ENCODE assay signal across 8 mouse cellular contexts in genomic region chr2:125123477-125123852, GRCm38 (mm10). TPM values are rescaled to one million over a fixed set of nuclear protein-coding genes. Genes with fewer than 3 reads are reported as not detected.
A peak's percentile ranks its signal among the peaks of the same experiment; 100 is the strongest.
DNase-seq lines count a peak whose midpoint lies in the region; ATAC-seq and TF ChIP-seq lines count a peak whose summit lies in the region.

Gene Myef2 (minus strand): TSS chr2:125123661.

- peaks cover 45% of the 10 kb centered on the region for H3K79me3 ChIP-seq in C2C12 (ENCODE audit: low read depth)

- DNase-seq in brain, embryonic 18.5 days (ENCODE audit: low read depth, low spot score), result peak; percentile 71
- peak; percentile 93 for DNase-seq in kidney, postnatal 10 days
- DNase-seq in neural tube, embryonic 11.5 days (ENCODE audit: low spot score), result peak; percentile 89

- H3K9ac ChIP-seq in heart, embryonic 13.5 days, result peak within 1 kb of the TSS; percentile 99
- peak within 1 kb of the TSS; percentile 87 for H3K9ac ChIP-seq in liver, embryonic 15.5 days
- H3K9ac ChIP-seq in neural tube, embryonic 11.5 days (ENCODE audit: low read length), result peak within 1 kb of the TSS; percentile 98
- H3K9ac ChIP-seq in stomach, embryonic 16.5 days (ENCODE audit: low read length), result peak within 1 kb of the TSS; percentile 92

- peak within 1 kb of the TSS; percentile 88 for H3ac ChIP-seq in C2C12 (ENCODE audit: control insufficient read depth, insufficient read length, low read depth)

- peaks cover 2% of the 10 kb centered on the region; the same call in 1 of the 2 replicates for H3K9me3 ChIP-seq in erythroblast, embryonic 14.5 days (ENCODE audit: control insufficient read depth, low read length)
- no peaks in the 10 kb centered on the region for H3K9me3 ChIP-seq in heart, embryonic 13.5 days
- H3K9me3 ChIP-seq in liver, embryonic 15.5 days (replicated peaks), result no peaks in the 10 kb centered on the region
- H3K9me3 ChIP-seq in neural tube, embryonic 11.5 days (ENCODE audit: control insufficient read depth, low read length), result no peaks in the 10 kb centered on the region
- no peaks in the 10 kb centered on the region for H3K9me3 ChIP-seq in stomach, embryonic 16.5 days (replicated peaks; ENCODE audit: control insufficient read depth, low read length)

- peaks cover 14% of the 10 kb centered on the region for H3K36me3 ChIP-seq in C2C12 (ENCODE audit: control insufficient read depth, insufficient read depth)
- H3K36me3 ChIP-seq in erythroblast, embryonic 14.5 days (ENCODE audit: control insufficient read depth), result peaks cover 25% of the 10 kb centered on the region
- no peaks in the 10 kb centered on the region for H3K36me3 ChIP-seq in heart, embryonic 13.5 days
- no peaks in the 10 kb centered on the region; the same call in 1 of the 2 replicates for H3K36me3 ChIP-seq in liver, embryonic 15.5 days (replicated peaks)
- no peaks in the 10 kb centered on the region; the same call in 1 of the 2 replicates for H3K36me3 ChIP-seq in neural tube, embryonic 11.5 days (ENCODE audit: control insufficient read depth, insufficient read depth, low read length)
- no peaks in the 10 kb centered on the region for H3K36me3 ChIP-seq in stomach, embryonic 16.5 days (ENCODE audit: control insufficient read depth, insufficient read depth, low read length)

- WGBS in heart, embryonic 13.5 days, result 2% methylated on average over 34 of the region's 48 CpGs
- WGBS in liver, embryonic 15.5 days (ENCODE audit: insufficient replicate concordance), result under 1% methylated on average over 43 of the region's 48 CpGs
- WGBS in neural tube, embryonic 11.5 days, result under 1% methylated on average over 36 of the region's 48 CpGs
- WGBS in stomach, embryonic 16.5 days, result 1% methylated on average over 38 of the region's 48 CpGs

- H3K4me3 ChIP-seq in C2C12 (ENCODE audit: insufficient read depth, poor library complexity, severe bottlenecking), result peak within 1 kb of the TSS; percentile 80
- H3K4me3 ChIP-seq in erythroblast, embryonic 14.5 days (replicated peaks), result peak within 1 kb of the TSS; percentile 92
- H3K4me3 ChIP-seq in heart, embryonic 13.5 days, result peak within 1 kb of the TSS; percentile 86
- H3K4me3 ChIP-seq in liver, embryonic 15.5 days (replicated peaks), result peak within 1 kb of the TSS; percentile 85
- H3K4me3 ChIP-seq in neural tube, embryonic 11.5 days (ENCODE audit: low read depth, low read length), result peak within 1 kb of the TSS; percentile 74
- peak within 1 kb of the TSS; percentile 77 for H3K4me3 ChIP-seq in stomach, embryonic 16.5 days (replicated peaks; ENCODE audit: low read length)

- peaks cover 40% of the 10 kb centered on the region for H3K4me1 ChIP-seq in erythroblast, embryonic 14.5 days (ENCODE audit: control insufficient read depth)
- H3K4me1 ChIP-seq in heart, embryonic 13.5 days, result peaks cover 35% of the 10 kb centered on the region
- H3K4me1 ChIP-seq in liver, embryonic 15.5 days (replicated peaks), result peaks cover 32% of the 10 kb centered on the region
- H3K4me1 ChIP-seq in neural tube, embryonic 11.5 days (ENCODE audit: control insufficient read depth, insufficient read depth, low read length), result peaks cover 12% of the 10 kb centered on the region; the same call in 1 of the 2 replicates
- H3K4me1 ChIP-seq in stomach, embryonic 16.5 days (ENCODE audit: control insufficient read depth, insufficient read depth, low read length), result peaks cover 6% of the 10 kb centered on the region; the same call in 1 of the 2 replicates

- H3K4me2 ChIP-seq in heart, embryonic 13.5 days, result peak within 1 kb of the TSS; percentile 79
- H3K4me2 ChIP-seq in liver, embryonic 15.5 days, result peak within 1 kb of the TSS; percentile 82
- peak within 1 kb of the TSS; percentile 80 for H3K4me2 ChIP-seq in neural tube, embryonic 11.5 days (ENCODE audit: low read depth)
- peak within 1 kb of the TSS; percentile 79 for H3K4me2 ChIP-seq in stomach, embryonic 16.5 days (ENCODE audit: low read depth, low read length)

- ATAC-seq in heart, embryonic 13.5 days (ENCODE audit: extremely low read depth, insufficient number of reproducible peaks, low FRiP score, low TSS enrichment), result peak; percentile 77
- ATAC-seq in liver, embryonic 15.5 days (ENCODE audit: insufficient read depth), result peak; percentile 90
- peak; percentile 87 for ATAC-seq in neural tube, embryonic 11.5 days (ENCODE audit: insufficient read depth, low FRiP score, low TSS enrichment)
- ATAC-seq in stomach, embryonic 16.5 days (ENCODE audit: insufficient read depth, low FRiP score), result peak; percentile 91

- no peak for TF ChIP-seq CTCF in C2C12 (IDR thresholded peaks at IDR 0.05; ENCODE audit: control insufficient read depth, insufficient read depth, insufficient read length)

- no peaks in the 10 kb centered on the region for H3K27me3 ChIP-seq in C2C12 (ENCODE audit: control insufficient read depth, insufficient read depth, insufficient read length)
- H3K27me3 ChIP-seq in erythroblast, embryonic 14.5 days (ENCODE audit: control insufficient read depth), result peaks cover 13% of the 10 kb centered on the region
- H3K27me3 ChIP-seq in heart, embryonic 13.5 days (replicated peaks), result no peaks in the 10 kb centered on the region
- H3K27me3 ChIP-seq in liver, embryonic 15.5 days, result 0 out of 2 replicates have a peak, but pooled peaks cover 5% of the 10 kb centered on the region
- H3K27me3 ChIP-seq in neural tube, embryonic 11.5 days (ENCODE audit: control insufficient read depth, insufficient read depth, low read length), result no peaks in the 10 kb centered on the region
- H3K27me3 ChIP-seq in stomach, embryonic 16.5 days (ENCODE audit: control insufficient read depth, insufficient read depth, low read length), result no peaks in the 10 kb centered on the region

- H3K27ac ChIP-seq in heart, embryonic 13.5 days (replicated peaks), result peak within 1 kb of the TSS; percentile 87
- peak within 1 kb of the TSS; percentile 82 for H3K27ac ChIP-seq in liver, embryonic 15.5 days (replicated peaks)
- peak within 1 kb of the TSS; percentile 84 for H3K27ac ChIP-seq in neural tube, embryonic 11.5 days (ENCODE audit: low read depth, low read length)
- peak within 1 kb of the TSS; percentile 82 for H3K27ac ChIP-seq in stomach, embryonic 16.5 days (ENCODE audit: low read length)

- H3K79me2 ChIP-seq in C2C12 (ENCODE audit: control insufficient read depth, insufficient read depth), result peaks cover 50% of the 10 kb centered on the region

TF ChIP-seq in C2C12, 6 proteins besides CTCF, POLR2A, EP300 and RAD21:
- TF ChIP-seq USF1 (IDR thresholded peaks at IDR 0.05; ENCODE audit: low read depth), result no peak
- no peak for TF ChIP-seq MAX (IDR thresholded peaks at IDR 0.05)
- TF ChIP-seq MYOG (IDR thresholded peaks at IDR 0.05; ENCODE audit: control insufficient read depth, extremely low read depth, insufficient read length), result no peak
- TF ChIP-seq MYOD1 (IDR thresholded peaks at IDR 0.05; ENCODE audit: control insufficient read depth, insufficient read length, low read depth), result no peak
- TF ChIP-seq CEBPB (IDR thresholded peaks at IDR 0.05; ENCODE audit: low read depth), result no peak
- no peak for TF ChIP-seq FOSL1 (IDR thresholded peaks at IDR 0.05; ENCODE audit: insufficient read depth, low read length, poor library complexity, severe bottlenecking)

RNA-seq across cellular contexts. Expression of gene Myef2, which starts in this region (rescaled TPM):
- 29.9 TPM for polyA plus RNA-seq in C2C12 (2012; fragmentation: generic; extraction: Trizol)
- 1.9 and 2.1 TPM in 2 replicates for polyA plus RNA-seq in erythroblast, embryonic 14.5 days (2012)
- polyA plus RNA-seq in heart, embryonic 13.5 days (2015; fragmentation: Nextera tagmentation; extraction: Ambion mirVana), result 58.6 and 61.0 TPM in 2 replicates
- polyA plus RNA-seq in liver, embryonic 15.5 days (2015; fragmentation: Nextera tagmentation; extraction: Ambion mirVana), result 19.5 and 21.7 TPM in 2 replicates
- 247 and 250 TPM in 2 replicates for polyA plus RNA-seq in neural tube, embryonic 11.5 days (2014; fragmentation: Nextera tagmentation; extraction: Ambion mirVana)
- polyA plus RNA-seq in stomach, embryonic 16.5 days (2015; fragmentation: Nextera tagmentation; extraction: Ambion mirVana), result 57.7 and 66.0 TPM in 2 replicates

Comparison
In these comparisons a context has a peak if more than half of its experiments do, and no peak if none do; other contexts are left out.
1. Peak in every context shown above with its lines: DNase-seq, ATAC-seq, H3K4me3 ChIP-seq and H3K27ac ChIP-seq.